Mouse (Mus musculus): Measurements from ENCODE around the gene Gm10972. TPM values are rescaled to one million over a fixed set of nuclear protein-coding genes. Genes with fewer than 3 reads are reported as not detected.
"Not testable (repeated sequence)": the region's sequence is repeated elsewhere in the genome, so short reads cannot be mapped to it uniquely, and the experiment has no call there.

The Gm10972 gene
- polyA plus RNA-seq, 1 experiment from 2014 or later, result not detected

GRCm38 (mm10) chr3:94665060-94665802, 22.3 kb downstream of the Gm10972 start:
- not testable (repeated sequence) for H3K4me1 ChIP-seq (replicated peaks); H3K27ac ChIP-seq (replicated peaks); H3K4me2 ChIP-seq; H3K36me3 ChIP-seq; H3K9ac ChIP-seq; H3K27me3 ChIP-seq; H3K9me3 ChIP-seq; H3K4me3 ChIP-seq; ATAC-seq (ENCODE audit: low FRiP score, low read depth)
- WGBS, result 66% methylated on average over 5 of the region's 5 CpGs

GRCm38 (mm10) chr3:94665896-94666295, 23.0 kb downstream of the Gm10972 start:
- WGBS, result 46% methylated on average over 7 of the region's 7 CpGs
- not testable (repeated sequence) for H3K9me3 ChIP-seq; ATAC-seq (ENCODE audit: low FRiP score, low read depth); H3K27ac ChIP-seq (replicated peaks); H3K4me2 ChIP-seq; H3K4me3 ChIP-seq; H3K36me3 ChIP-seq; H3K9ac ChIP-seq; H3K4me1 ChIP-seq (replicated peaks); H3K27me3 ChIP-seq

GRCm38 (mm10) chr3:94675101-94675500, 32.2 kb downstream of the Gm10972 start:
- H3K27ac ChIP-seq (replicated peaks); H3K36me3 ChIP-seq; H3K9me3 ChIP-seq; H3K4me2 ChIP-seq; H3K4me1 ChIP-seq (replicated peaks); ATAC-seq (ENCODE audit: low FRiP score, low read depth); H3K27me3 ChIP-seq; H3K4me3 ChIP-seq; H3K9ac ChIP-seq: not testable (repeated sequence)
- WGBS, result 91% methylated on average over 9 of the region's 9 CpGs

GRCm38 (mm10) chr3:94679351-94679841, 36.5 kb downstream of the Gm10972 start:
- Histone ChIP-seq H3K9ac (no peak overlapping the region), H3K27me3 (no peaks in the 10 kb centered on the region), H3K4me3 (no peak overlapping the region), H3K36me3 (no peaks in the 10 kb centered on the region), H3K4me1 (replicated peaks) (no peaks in the 10 kb centered on the region), H3K9me3 (no peaks in the 10 kb centered on the region), H3K4me2 (no peak overlapping the region), H3K27ac (replicated peaks) (no peak overlapping the region)
- WGBS, result 75% methylated on average over 8 of the region's 8 CpGs
- ATAC-seq (ENCODE audit: low FRiP score, low read depth), result no peak

GRCm38 (mm10) chr3:94680032-94680431, 37.1 kb downstream of the Gm10972 start:
- H3K9me3 ChIP-seq; H3K4me1 ChIP-seq (replicated peaks); H3K27ac ChIP-seq (replicated peaks); H3K4me3 ChIP-seq; ATAC-seq (ENCODE audit: low FRiP score, low read depth); H3K27me3 ChIP-seq; H3K36me3 ChIP-seq; H3K4me2 ChIP-seq; H3K9ac ChIP-seq: not testable (repeated sequence)
- WGBS, result 93% methylated on average over 12 of the region's 12 CpGs

- no peak overlapping the region for H3K4me3 ChIP-seq
- H3K27me3 ChIP-seq, result no peaks in the 10 kb centered on the region
- ATAC-seq (ENCODE audit: low FRiP score, low read depth), result no peak
- no peaks in the 10 kb centered on the region for H3K36me3 ChIP-seq
- 93% methylated on average over 16 of the region's 16 CpGs for WGBS
- no peak overlapping the region for H3K27ac ChIP-seq (replicated peaks)
- H3K4me1 ChIP-seq (replicated peaks), result no peaks in the 10 kb centered on the region
- H3K9me3 ChIP-seq, result no peaks in the 10 kb centered on the region
- no peak overlapping the region for H3K4me2 ChIP-seq
- H3K9ac ChIP-seq, result no peak overlapping the region
These were observed 37.9 kb downstream of the Gm10972 start for GRCm38 (mm10) chr3:94680783-94681182.

GRCm38 (mm10) chr3:94683646-94684045, 40.7 kb downstream of the Gm10972 start:
- Histone ChIP-seq H3K36me3 (no peaks in the 10 kb centered on the region), H3K4me3 (no peak overlapping the region), H3K27ac (replicated peaks) (no peak overlapping the region), H3K4me2 (no peak overlapping the region), H3K27me3 (no peaks in the 10 kb centered on the region), H3K4me1 (replicated peaks) (no peaks in the 10 kb centered on the region), H3K9ac (no peak overlapping the region), H3K9me3 (no peaks in the 10 kb centered on the region)
- 92% methylated on average over 6 of the region's 6 CpGs for WGBS
- ATAC-seq (ENCODE audit: low FRiP score, low read depth), result no peak

- H3K36me3 ChIP-seq; H3K4me3 ChIP-seq; H3K9me3 ChIP-seq; H3K27ac ChIP-seq (replicated peaks); H3K4me2 ChIP-seq; H3K4me1 ChIP-seq (replicated peaks); H3K27me3 ChIP-seq; ATAC-seq (ENCODE audit: low FRiP score, low read depth); H3K9ac ChIP-seq: not testable (repeated sequence)
- WGBS, result 91% methylated on average over 8 of the region's 8 CpGs
These were observed 43.3 kb downstream of the Gm10972 start for GRCm38 (mm10) chr3:94685989-94686772.

- not testable (repeated sequence) for H3K27ac ChIP-seq (replicated peaks); H3K36me3 ChIP-seq; H3K27me3 ChIP-seq; H3K4me2 ChIP-seq; H3K4me3 ChIP-seq; H3K9ac ChIP-seq; ATAC-seq (ENCODE audit: low FRiP score, low read depth); H3K4me1 ChIP-seq (replicated peaks); H3K9me3 ChIP-seq
- WGBS, result 80% methylated on average over 3 of the region's 3 CpGs
These were observed 45.8 kb downstream of the Gm10972 start for GRCm38 (mm10) chr3:94688698-94689097.

- not testable (repeated sequence) for H3K4me3 ChIP-seq; H3K27ac ChIP-seq (replicated peaks); H3K4me1 ChIP-seq (replicated peaks); H3K36me3 ChIP-seq; ATAC-seq (ENCODE audit: low FRiP score, low read depth); H3K9me3 ChIP-seq; H3K4me2 ChIP-seq; H3K9ac ChIP-seq; H3K27me3 ChIP-seq
- WGBS, result 80% methylated on average over 1 of the region's 1 CpGs
These were observed 46.3 kb downstream of the Gm10972 start for GRCm38 (mm10) chr3:94689195-94689594.

GRCm38 (mm10) chr3:94690162-94690561, 47.2 kb downstream of the Gm10972 start:
- not testable (repeated sequence) for H3K4me3 ChIP-seq; H3K9me3 ChIP-seq; H3K27me3 ChIP-seq; H3K4me1 ChIP-seq (replicated peaks); H3K9ac ChIP-seq; H3K27ac ChIP-seq (replicated peaks); H3K36me3 ChIP-seq; ATAC-seq (ENCODE audit: low FRiP score, low read depth); H3K4me2 ChIP-seq
- 72% methylated on average over 6 of the region's 6 CpGs for WGBS

GRCm38 (mm10) chr3:94690616-94691247, 47.8 kb downstream of the Gm10972 start:
- no peak for ATAC-seq (ENCODE audit: low FRiP score, low read depth)
- Histone ChIP-seq H3K4me2 (no peak overlapping the region), H3K9me3 (no peaks in the 10 kb centered on the region), H3K36me3 (no peaks in the 10 kb centered on the region), H3K4me1 (replicated peaks) (no peaks in the 10 kb centered on the region), H3K9ac (no peak overlapping the region), H3K27ac (replicated peaks) (no peak overlapping the region), H3K4me3 (no peak overlapping the region), H3K27me3 (no peaks in the 10 kb centered on the region)
